Mouse (Mus musculus) right cerebral cortex, adult 18-20 months (tissue): ENCODE measurements around the gene Dusp7.

Experiments
- DNase-seq: peaks from one replicate; pipeline ENCODE4 v3.0.0; 2022; ENCODE audit warnings: mixed read lengths

Dusp7 gene

DNA sequence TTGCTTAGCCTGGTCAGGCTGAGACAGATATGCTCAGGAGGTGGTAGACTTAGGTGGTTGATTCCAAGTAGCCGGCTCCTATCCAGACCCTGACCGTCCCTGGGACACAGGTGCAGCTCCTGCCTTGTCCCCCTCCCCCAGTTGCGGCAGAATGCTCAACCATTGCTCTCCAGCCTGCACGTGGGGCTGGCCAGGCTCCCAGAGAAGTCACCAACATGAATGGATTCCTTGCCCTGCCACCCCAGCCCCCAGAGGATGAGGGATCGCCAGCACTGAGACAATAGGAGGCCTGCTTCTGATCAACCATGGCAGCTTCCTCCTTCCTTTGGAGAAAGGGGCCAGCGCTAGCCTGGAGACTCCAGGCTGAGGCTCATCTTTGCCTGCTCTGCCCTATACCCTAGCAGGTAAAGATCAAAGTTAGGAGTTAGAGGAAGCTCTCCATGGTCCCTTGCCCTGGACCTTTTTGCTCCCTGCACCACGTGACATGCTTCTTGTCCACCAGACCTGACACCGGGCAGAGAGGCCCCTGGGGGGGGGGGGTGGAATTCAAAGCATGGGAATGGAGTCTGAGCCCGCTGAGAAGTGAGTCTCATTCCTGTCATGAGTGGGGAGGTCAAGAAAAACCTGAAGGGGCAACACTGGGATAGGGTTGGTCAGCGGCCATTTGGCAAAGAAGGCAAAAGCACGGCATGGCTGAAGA lies 24.5 kb downstream of the Dusp7 start:
- no peak for DNase-seq

- no peak for DNase-seq
Measured at GRCm38 (mm10) chr9:106393548-106393947, 25.1 kb downstream of the Dusp7 start.

DNA sequence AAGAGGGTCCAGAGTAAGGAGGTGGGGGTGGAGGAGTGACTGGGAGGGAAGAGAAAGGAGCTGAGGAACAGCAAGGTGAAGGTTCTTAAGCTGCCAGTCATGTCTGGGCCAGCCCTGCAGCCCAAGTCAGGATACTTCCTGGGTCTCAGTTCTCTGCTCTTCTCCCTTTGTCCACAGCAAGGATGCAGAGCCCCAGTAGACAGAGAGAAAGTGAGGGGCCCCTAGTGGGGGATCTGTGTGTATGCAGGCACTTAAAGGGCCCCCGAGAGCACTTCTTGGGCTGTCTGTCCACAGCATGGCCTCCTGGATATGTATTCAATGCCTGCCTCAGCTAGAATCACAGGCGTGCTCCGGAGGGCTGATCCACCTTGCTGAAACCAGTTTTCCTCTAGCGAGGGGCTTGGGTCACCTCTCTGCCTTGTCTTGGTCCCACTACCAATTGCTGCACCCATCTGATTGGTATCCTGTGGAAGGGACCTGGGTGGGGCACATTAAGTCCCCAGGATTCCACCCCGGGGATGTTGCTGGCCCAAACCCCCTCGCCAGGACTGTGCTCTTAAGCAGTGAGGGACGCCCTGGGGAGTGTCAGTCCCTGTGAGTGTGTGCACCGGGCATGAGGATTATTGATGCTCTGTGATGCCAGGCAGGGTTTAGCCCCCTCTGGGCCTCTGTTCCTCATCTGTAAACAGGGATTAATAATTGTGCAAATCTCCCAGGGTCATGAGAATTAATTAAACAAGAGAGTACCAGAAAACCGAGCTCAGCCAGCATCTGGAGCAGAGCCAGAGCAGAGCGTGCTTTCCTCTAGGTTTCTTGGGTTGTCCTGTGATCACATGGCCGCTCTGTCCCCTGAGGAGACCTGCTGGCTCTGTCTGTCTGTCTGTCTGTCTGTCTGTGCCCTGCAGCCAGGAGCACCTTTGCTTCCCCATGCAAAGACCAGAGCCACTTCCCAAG lies 26.5 kb downstream of the Dusp7 start:
- DNase-seq: no peak

- no peak for DNase-seq
Measured at GRCm38 (mm10) chr9:106397733-106398132, 29.3 kb downstream of the Dusp7 start.

DNA sequence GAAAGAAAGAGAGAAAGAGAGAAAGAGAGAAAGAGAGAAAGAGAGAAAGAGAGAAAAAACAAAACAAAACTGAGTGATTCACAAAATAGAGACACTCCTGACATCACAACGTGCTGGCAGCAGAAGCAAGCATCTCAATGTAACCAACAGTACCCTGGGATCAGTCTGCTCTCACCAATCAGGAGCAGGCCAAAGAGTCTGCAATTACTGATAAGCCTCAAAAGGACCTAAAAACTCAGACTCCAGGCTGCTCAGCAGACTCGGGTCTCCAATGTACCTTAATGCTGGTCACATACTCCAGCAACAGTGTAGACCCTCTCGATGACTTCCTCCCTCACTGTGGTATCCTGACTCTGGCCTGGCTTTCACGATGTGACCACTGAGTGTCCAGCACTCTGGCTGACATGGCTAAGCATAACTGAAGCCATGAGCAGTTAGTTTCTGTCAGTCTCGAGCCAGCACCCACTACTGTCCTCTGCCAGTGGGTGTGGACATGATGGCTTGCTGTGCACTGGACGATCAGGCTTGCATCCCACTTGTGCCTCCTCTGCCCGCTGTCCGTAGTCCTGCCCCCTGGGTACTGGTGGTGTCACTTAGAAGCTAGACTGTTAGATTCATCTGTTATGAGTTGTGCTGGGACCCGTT lies 30.4 kb downstream of the Dusp7 start:
- no peak for DNase-seq

GRCm38 (mm10) chr9:106399808-106400207 lies 31.4 kb downstream of the Dusp7 start:
- no peak for DNase-seq

DNA sequence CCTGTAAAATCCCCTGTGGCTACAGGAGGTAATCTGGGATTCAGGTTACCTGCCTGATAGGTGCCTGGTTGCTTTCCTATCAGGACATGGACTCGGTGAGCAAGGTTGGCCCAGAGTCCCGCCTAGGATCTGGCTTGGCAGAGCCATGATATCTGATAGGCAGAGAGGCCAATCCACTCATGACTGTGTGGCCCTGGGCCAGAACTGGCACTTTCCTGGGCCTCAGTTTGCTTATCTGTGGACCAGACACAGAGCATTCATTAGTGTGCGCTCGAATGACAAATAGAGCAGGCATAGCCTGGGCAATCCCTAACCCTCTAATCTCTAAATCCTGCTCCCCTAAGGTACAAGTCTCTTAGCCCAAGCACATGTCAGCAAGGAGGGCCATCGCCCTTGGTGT lies 33.7 kb downstream of the Dusp7 start:
- DNase-seq: no peak

GRCm38 (mm10) chr9:106402607-106403375 lies 34.4 kb downstream of the Dusp7 start:
- DNase-seq: peak; percentile 80

- DNase-seq: no peak
Measured at GRCm38 (mm10) chr9:106405275-106405674, 36.8 kb downstream of the Dusp7 start.

- DNase-seq: peak; percentile 63
Measured at GRCm38 (mm10) chr9:106406443-106407078, 38.1 kb downstream of the Dusp7 start.

DNA sequence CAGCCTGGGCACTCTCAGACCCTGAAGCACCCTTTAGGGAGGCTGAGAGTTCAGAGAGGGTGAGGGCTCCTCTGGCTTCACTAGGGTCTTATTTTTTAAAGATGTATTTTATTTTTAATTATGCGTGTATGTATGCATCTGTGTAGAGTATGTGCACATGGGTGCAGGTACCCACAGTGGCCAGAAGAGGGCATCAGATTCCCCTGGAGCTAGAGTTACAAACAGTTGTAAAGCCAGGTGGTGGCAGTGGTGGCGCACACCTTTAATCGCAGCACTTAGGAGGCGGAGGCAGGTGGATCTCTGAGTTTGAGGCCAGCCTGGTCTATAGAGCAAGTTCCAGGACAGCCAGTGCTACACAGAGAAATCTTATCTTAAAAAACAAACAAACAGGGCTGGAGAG lies 40.7 kb downstream of the Dusp7 start:
- no peak for DNase-seq

- no peak for DNase-seq
Measured at GRCm38 (mm10) chr9:106410086-106410650, 41.7 kb downstream of the Dusp7 start.

GRCm38 (mm10) chr9:106411091-106411594 lies 42.7 kb downstream of the Dusp7 start:
- peak; percentile 75 for DNase-seq

- no peak for DNase-seq
Measured at GRCm38 (mm10) chr9:106411729-106412128, 43.3 kb downstream of the Dusp7 start.

DNA sequence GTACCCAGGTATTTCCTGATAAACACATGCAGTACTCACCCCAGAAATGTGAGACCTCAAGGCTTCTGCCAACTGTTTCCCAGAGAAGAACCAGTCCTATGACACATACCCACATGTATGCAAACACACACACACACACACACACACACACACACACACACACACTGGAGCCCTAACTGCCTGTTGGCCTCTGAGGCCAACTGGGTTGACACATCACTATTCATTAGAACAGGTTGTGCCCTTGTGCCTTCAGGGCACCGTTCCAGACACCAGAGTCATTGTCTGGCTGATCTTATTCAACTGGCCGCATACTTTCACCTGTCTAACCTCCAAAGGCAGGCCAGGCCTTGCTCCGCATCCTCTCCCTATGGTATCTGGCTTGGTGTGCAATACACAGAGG lies 43.8 kb downstream of the Dusp7 start:
- DNase-seq: no peak

GRCm38 (mm10) chr9:106413606-106414005 lies 45.2 kb downstream of the Dusp7 start:
- no peak for DNase-seq

- peak; percentile 57 for DNase-seq
Measured at GRCm38 (mm10) chr9:106416826-106417225, 48.4 kb downstream of the Dusp7 start.

GRCm38 (mm10) chr9:106417841-106418625 lies 49.6 kb downstream of the Dusp7 start:
- peak; percentile 98 for DNase-seq

- no peak for DNase-seq
Measured at GRCm38 (mm10) chr9:106420608-106421007, 52.2 kb downstream of the Dusp7 start.

DNA sequence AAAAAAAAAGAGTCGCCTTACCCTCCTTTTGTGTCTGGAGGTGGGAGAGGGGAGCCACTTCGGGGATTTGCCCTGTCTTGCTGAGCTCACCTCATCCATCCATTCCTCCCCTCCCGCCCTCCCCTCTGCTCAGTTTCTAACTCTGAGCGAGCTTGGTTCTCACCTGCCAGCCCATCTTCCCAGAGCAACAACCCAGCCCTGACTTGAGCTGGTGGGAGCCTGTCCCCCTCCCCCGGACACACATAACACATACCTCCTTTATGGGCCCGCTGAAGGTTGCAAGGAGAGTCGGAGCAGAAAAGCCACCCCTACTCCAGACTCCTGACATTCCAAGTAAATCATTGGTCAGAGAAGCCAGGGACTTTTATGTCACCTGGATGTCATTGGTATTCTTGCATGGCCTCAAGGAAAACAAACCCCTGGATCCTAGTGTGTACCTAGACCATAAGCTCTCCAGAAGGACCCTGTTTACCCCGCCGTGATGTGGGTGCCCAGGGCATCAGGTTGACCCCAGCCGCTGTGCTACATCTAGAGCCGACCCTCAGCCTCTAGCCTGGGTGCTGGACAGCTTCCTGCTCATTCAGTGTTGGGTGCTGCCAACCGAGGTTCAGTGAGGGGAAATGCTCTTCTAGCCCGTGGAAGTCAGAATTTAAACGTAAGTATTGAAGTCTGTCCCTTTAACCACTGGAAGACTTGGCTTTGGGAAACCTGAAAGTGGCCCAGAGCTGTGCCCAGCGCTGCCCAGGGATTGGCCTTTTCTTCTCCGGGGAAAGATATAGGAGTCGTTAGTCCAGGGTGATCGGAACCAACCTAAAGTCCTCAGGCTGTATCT lies 52.8 kb downstream of the Dusp7 start:
- no peak for DNase-seq
